Mouse (Mus musculus): ENCODE measurements around the gene Gm49661.

Gm49661 gene

GRCm38 (mm10) chr8:84984294-84985048 lies 15.2 kb upstream of the Gm49661 start:
- no peak for DNase-seq (ENCODE audit: low read depth)

GRCm38 (mm10) chr8:84982499-84983011 lies 13.3 kb upstream of the Gm49661 start:
- no peak for DNase-seq (ENCODE audit: low read depth)

- DNase-seq (ENCODE audit: low read depth), result no peak
These were observed 12.6 kb upstream of the Gm49661 start for GRCm38 (mm10) chr8:84981644-84982498.

DNA sequence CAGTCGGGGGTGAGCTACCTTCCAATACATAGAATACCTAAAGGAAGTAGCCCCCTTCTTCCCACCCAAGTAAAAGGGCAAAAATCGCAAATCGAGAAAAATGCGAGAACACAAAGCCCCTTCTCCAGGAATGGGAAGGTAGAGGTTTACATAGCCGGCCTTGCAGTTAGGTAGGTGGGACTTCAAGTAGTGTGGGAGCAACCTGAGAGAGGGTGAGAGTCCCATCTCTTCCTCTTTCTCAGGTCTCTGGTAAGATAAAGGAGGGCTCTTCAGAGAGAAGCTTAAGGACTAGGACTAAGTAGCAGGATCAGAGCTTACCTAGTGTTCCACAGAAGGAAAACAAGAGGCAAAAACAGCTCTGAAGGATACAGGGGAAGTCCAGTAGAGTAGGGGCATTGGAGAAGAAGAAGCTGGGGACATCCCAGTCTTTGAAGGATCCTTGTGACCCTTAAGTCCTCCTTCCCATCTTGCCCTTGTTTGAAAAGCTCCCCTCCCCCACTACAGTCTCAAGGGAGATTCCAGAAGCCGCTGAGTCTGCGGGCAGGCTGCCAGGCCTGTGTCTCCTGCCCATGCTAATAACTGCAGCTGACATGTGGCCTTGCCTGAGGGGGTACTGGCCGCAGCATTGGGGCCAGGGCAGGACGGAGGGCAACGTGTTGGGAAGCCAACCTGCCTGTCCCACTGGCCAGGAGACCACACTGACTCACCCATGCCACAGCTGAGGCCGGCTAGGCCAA lies 11.6 kb upstream of the Gm49661 start:
- no peak for DNase-seq (ENCODE audit: low read depth)

DNA sequence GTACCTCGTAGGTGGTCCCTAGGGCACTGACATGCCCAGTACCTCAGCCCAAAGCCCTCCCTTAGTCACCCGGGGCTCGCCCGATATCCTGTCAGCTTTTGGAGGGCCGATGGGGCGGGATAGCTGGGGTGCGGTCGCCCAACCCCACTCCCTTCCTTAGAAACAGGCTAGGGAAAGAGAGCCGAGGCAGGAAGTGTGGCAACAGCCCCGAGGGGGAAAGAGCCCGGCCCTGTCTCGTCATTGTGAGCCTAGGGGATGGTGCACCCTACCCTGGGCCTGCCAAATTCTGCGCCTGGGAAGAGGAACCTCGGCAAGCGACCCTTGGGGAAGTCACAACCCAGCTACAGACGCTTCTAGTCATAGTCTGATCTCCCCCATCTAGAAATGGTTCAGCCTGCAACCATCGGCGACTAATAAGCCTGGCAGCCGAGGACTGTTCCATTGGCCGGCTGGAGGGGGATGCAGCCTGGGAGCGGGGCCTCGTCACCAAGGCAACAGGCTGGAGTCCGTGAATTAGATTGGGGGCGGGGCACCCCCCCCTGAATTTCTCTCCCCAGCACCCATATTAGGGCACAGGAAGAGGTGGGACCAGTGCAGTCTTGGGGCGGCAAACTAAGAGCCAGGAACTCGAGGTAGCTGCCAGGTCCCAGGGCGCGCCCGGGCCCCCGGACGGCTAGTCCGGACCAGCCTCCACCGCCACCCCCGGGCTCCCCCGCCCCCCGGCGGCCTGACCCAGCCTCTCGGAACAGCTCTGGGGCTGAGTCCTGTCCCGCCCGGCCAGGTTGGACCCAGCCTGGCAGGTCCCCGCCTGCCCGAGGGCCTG lies 10.6 kb upstream of the Gm49661 start:
- DNase-seq (ENCODE audit: low read depth), result peak; percentile 93

DNA sequence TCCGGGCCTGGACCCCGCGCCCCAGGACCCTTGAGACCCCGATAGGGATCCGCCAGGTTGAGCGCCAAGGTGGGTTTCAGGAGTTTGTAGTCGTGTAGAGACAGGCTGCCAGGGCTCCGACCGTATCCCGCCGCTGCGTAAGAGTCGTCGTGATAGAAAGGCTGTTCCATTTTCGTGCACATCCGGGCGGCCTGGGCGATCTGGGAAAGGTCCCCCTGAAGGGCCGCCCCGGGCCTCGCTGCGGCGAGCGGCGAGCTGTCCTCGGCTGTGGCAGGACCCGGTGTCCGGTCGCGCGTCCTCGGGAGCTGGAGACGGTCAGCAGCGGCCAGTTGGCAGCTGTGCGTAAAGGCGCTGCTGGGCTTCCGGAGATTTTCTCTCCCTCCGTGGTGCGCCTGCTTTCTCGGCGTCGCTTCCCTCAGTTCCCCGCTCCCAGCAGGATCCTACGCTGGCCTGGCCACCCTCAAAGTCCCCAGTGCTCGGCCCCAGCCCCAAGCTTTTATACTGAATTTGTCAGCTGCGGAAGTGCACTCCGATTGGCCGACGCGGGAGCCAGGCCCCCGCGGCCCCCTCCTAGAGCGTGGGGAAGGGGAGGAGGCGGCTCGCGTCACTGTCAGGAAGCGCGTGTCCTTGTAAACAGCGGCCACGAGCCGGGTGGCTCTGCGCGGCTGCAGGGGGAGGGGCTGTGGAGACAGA lies 9.2 kb upstream of the Gm49661 start, which contains the start of gene Junb:
Gene Junb (minus strand): TSS at position 471 of the 693 bp plus-strand sequence.
- DNase-seq (ENCODE audit: low read depth), result peak; percentile 86

DNA sequence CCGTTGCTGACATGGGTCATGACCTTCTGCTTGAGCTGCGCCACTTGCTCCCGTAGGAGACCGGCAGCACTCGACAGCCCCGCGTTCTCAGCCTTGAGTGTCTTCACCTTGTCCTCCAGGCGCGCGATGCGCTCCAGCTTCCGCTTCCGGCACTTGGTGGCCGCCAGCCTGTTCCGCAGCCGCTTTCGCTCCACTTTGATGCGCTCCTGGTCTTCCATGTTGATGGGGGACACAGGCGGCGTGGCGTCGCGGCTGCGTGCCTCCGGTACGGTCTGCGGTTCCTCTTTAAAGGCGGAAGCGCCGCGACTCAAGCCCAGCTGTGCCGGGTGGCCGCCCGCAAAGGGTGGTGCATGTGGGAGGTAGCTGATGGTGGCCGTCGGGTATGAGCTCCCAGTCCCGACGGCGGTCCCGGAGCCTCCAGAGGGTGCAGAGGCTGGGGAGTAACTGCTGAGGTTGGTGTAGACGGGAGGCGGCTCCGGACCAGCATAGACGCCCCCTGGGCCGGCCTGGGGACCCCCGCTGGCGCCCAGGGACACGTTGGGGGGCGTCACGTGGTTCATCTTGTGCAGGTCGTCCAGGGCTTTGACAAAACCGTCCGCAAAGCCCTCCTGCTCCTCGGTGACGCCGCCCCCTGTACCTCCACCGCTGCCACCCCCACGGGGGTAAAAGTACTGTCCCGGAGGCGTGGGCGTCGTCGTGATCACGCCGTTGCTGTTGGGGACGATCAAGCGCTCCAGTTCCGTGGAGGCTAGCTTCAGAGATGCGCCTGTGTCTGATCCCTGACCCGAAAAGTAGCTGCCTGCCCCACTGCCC lies 8.4 kb upstream of the Gm49661 start:
- no peak for DNase-seq (ENCODE audit: low read depth)

DNA sequence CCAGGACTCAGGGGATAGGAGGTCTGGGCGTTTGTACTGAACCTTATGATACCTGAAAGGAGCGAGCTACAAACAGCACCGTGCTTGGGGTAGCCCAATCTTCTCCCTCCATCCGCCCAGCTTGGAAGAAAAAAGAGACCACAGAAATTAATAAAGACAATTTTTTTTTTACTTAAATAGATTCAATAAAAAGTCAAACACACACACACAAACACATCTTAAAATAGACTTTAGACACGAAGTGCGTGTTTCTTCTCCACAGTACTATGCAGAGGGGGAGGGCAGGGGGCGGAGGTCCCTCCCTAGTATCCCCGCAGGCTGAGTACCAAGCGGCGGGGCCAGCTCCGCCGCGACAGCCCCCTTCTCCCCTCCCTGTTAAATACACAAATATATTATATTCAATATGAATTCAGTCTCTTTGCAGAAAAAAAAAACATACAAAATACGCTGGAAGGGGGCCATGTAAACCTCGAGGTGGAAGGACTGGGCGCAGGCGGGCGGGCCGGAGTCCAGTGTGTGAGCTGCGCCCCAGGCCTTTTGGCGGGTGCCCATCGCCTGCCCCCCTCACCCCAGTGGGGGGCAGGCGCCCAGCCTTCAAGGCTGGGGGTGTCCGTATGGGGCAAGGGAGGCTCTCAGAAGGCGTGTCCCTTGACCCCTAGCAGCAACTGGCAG lies 7.7 kb upstream of the Gm49661 start:
- no peak for DNase-seq (ENCODE audit: low read depth)

- DNase-seq (ENCODE audit: low read depth), result peak; percentile 95
These were observed 7.0 kb upstream of the Gm49661 start for GRCm38 (mm10) chr8:84976031-84976762.

GRCm38 (mm10) chr8:84975434-84975833 lies 6.2 kb upstream of the Gm49661 start:
- DNase-seq (ENCODE audit: low read depth), result no peak

DNA sequence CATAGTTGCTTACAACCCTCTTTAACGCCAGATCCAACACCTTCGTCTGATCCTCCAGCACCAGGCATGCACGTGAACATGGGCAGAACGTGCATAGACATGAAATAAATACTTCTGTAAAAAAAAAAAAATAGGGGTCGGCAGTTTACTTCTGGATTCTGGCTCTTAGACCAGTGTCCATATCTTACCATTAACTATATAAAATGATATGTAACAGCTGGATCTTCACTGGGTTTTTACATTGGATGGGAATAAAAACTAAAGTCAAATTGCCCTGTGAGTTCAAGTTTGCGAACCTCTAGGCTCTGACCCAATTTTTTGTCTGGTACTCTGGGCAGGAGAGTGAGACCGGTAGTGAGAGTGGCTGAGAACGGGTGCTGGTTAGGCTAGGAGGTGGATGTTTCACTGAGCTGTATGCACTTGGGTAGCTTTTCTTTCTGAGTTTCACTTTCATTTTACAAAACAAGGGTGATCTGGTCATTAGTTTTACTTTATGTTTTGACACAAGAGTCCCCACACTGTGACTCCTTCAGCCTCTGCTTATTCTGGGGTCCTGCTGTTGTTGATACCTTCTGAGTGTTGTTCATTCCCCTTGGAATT lies 5.4 kb upstream of the Gm49661 start:
- no peak for DNase-seq (ENCODE audit: low read depth)

DNA sequence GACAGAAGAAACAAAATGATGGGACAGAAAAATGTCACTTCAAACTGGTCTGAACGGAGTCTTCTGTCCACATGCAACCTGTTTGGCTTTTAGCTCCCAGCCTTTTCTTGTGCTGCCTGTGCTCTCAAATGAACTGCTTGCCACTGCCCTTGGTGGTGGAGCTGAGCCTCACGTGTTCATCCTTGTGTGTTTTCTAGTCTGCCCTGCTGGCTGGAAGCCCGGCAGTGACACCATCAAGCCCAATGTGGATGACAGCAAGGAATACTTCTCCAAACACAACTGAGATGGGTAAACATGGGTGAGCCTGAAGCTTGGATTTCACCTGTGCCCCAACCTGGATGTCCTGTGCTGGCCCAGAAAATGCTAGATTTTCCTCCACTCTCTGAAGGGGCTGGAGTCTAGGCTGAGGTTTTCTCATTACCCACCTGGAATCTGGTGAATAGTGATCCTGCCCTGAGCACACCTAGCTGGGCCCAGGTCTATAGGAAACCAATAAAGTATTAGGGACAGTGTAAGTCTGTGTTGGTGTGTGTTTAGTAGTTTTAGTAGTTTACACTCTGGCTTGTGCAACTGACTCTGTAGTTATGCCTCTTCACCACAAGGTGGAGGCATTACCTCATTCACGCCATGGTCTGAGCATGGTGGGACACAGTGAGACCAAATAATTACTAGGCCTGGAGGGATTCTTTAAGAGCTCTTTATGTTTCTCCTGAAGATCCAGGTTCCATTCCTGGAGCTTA lies 4.7 kb upstream of the Gm49661 start:
- no peak for DNase-seq (ENCODE audit: low read depth)

DNA sequence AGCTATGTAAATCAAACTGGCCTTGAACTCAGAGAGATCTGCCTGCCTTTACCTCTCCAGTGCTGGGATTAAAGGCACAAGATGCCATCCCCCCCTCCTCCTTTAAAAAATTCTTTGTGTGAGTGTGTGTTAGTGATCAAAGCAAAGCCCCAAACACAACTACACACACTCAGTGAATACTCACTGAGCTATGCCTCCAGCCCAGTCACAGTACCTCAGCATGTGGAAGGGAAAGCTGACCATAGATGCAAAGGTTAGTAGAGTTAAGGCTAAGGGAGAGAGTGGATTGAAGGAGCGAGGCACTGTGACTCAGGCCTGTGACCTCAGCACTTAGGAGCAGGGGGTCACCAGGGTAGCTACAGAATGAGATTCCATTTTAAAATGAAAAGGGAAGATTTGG lies 3.8 kb upstream of the Gm49661 start:
- DNase-seq (ENCODE audit: low read depth), result no peak

DNA sequence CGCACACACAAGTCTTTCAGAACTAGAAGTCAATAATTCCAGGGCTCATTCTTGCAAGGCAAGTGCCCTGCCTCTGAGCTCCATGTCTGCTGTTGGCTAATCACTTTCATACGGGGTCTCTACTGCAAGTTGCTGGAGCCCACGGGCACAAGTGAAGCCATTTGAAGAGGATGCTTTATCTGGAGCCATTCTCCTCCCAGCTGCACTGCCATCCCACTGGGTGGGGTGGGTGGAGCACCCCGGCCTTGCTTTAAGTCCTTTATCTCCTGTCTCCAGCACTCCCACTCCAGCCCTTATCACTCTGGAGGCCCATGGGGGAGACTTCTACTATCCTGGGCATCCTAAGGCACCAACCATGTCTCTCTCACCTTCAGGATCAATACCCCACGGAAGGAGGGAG lies 1.7 kb upstream of the Gm49661 start:
- DNase-seq (ENCODE audit: low read depth), result no peak

GRCm38 (mm10) chr8:84970135-84970790 lies 1.0 kb upstream of the Gm49661 start:
- no peak for DNase-seq (ENCODE audit: low read depth)

DNA sequence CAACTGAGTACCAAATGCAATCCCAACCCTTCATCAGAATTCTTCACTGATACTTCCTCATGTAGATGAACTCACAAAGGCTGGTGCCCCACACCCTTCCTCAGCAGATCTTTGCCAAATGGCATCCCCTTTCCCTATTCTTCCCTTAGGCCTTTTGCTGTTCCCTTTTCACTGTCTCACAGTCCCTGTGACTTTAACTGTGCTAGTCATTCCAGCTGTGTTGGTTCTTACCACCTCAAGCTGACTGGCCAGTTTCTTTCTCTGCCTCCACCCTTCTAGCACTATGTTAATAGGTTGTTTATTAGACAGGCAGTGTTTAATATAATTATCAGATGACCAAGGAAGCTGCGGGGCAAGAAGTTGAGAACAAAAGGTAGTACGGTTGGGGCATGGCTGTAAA lies 583 bp downstream of the Gm49661 start:
- DNase-seq (ENCODE audit: low read depth), result no peak

All from c-Kit-positive CD71-positive TER-119-negative erythroid progenitor cells, embryonic 14.5 days (primary cell).